Mouse (Mus musculus) liver, embryonic 14.5 days (tissue): ENCODE measurements around the gene Kpna2. TPM values are rescaled to one million over a fixed set of nuclear protein-coding genes. Genes with fewer than 3 reads are reported as not detected.

Experiments used
- ATAC-seq: fragments of 200-750 bp; cut with Nextera tagmentation; 2 replicates; pipeline ENCODE4 v1.8.0; 2017; ENCODE audit warnings: moderate number of reproducible peaks, mild to moderate bottlenecking, moderate library complexity; ENCODE audit not compliant: insufficient read depth
- DNase-seq, 3 experiments: peaks; one replicate each; pipeline ENCODE4 v3.0.0-alpha.2; 2012 to 2013; ENCODE audit warnings: low read depth in 3 of 3, low spot score in 3 of 3
- H3K27ac ChIP-seq: fragments of 300-500 bp; sonication (generic); 2 replicates; pipeline ENCODE4 v1.5.1; 2014; ENCODE audit warnings: moderate library complexity, mild to moderate bottlenecking, control low read depth, inconsistent platforms
- H3K27me3 ChIP-seq: fragments of 300-500 bp; sonication (generic); 2 replicates; pipeline ENCODE4 v1.6.1; 2014; ENCODE audit warnings: mild to moderate bottlenecking, low read length, moderate library complexity; ENCODE audit not compliant: control insufficient read depth, insufficient read depth
- H3K36me3 ChIP-seq: fragments of 300-500 bp; sonication (generic); replicated peaks from 2 replicates; pipeline ENCODE4 v1.6.1; 2014; ENCODE audit warnings: low read depth; ENCODE audit not compliant: control insufficient read depth, insufficient read depth
- H3K4me1 ChIP-seq, 2 experiments: fragments of 200-500 bp in 1 of 2; fragments of 300-500 bp in 1 of 2; sonication (generic) in 1 of 2; replicated peaks; 2 replicates each; pipeline ENCODE4 v1.6.1; 2012 to 2014; ENCODE audit warnings: antibody characterized with exemption in 1 of 2, inconsistent platforms in 1 of 2, low read length in 1 of 2; ENCODE audit not compliant: control insufficient read depth in 2 of 2, insufficient read depth in 2 of 2
- H3K4me2 ChIP-seq: fragments of 300-500 bp; sonication (generic); 2 replicates; pipeline ENCODE4 v1.6.1; 2014; ENCODE audit warnings: low read depth, mild to moderate bottlenecking, control low read depth, moderate library complexity
- H3K4me3 ChIP-seq, 2 experiments: fragments of 200-500 bp in 1 of 2; fragments of 300-500 bp in 1 of 2; sonication (generic) in 1 of 2; 2 replicates each; pipeline ENCODE4 v1.5.1; 2012 to 2014; ENCODE audit warnings: low read depth in 2 of 2, low read length in 2 of 2, mild to moderate bottlenecking in 2 of 2, control low read depth in 1 of 2, inconsistent platforms in 1 of 2, moderate library complexity in 1 of 2; ENCODE audit not compliant: insufficient read depth in 1 of 2
- H3K9ac ChIP-seq: fragments of 300-500 bp; sonication (generic); replicated peaks from 2 replicates; pipeline ENCODE4 v1.6.1; 2014; ENCODE audit warnings: mild to moderate bottlenecking, control low read depth, moderate library complexity
- H3K9me3 ChIP-seq: fragments of 300-500 bp; sonication (generic); 2 replicates; pipeline ENCODE4 v1.6.1; 2016; ENCODE audit warnings: low read length, mixed read lengths; ENCODE audit not compliant: control insufficient read depth
- CTCF ChIP-seq: IDR thresholded peaks from 2 replicates; pipeline ENCODE4 v1.5.1; 2016; ENCODE audit warnings: antibody characterized with exemption, low read depth, control low read depth
- EP300 ChIP-seq: IDR thresholded peaks from 2 replicates; pipeline ENCODE4 v1.6.1; 2016; ENCODE audit warnings: antibody characterized with exemption, low read depth
- WGBS: fragments of 180-500 bp; shearing (Covaris S2); extraction: QIAGEN DNeasy Blood & Tissue Kit; methylation state at CpG from one replicate; pipeline ENCODE4 v1.1.7; 2014; ENCODE audit not compliant: insufficient replicate concordance; 5-methylcytosine and 5-hydroxymethylcytosine counted together
- polyA plus RNA-seq, 2 experiments: library from polyadenylated mRNA; depleted of rRNA in 1 of 2; stranded (reverse) in 1 of 2; unstranded in 1 of 2; fragments of >200 nt; fragmentation: Nextera tagmentation in 1 of 2; extraction: Ambion mirVana in 1 of 2; gene quantifications; 2 replicates each; pipeline versions ENCODE4 v1.2.1 to v1.2.3; 2012 to 2014

Kpna2 gene
- polyA plus RNA-seq, 2 experiments = 158 to 277 TPM

- no peak overlapping the region for H3K9ac ChIP-seq
- no peaks in the 10 kb centered on the region for H3K9me3 ChIP-seq
- no peaks in the 10 kb centered on the region for H3K36me3 ChIP-seq
- 45% methylated on average over 19 of the region's 19 CpGs for WGBS
- TF ChIP-seq EP300 (no peak), CTCF (no peak)
- no peak for ATAC-seq
- H3K4me2 ChIP-seq = no peak overlapping the region
- peaks cover 0 to 12% of the 10 kb centered on the region in 2 experiments; a peak in 2 of 4 replicates for H3K4me1 ChIP-seq
- no peak overlapping the region for H3K27ac ChIP-seq
- H3K4me3 ChIP-seq = no peak overlapping the region
- DNase-seq = no peak
- H3K27me3 ChIP-seq = peaks cover 26% of the 10 kb centered on the region
Observed at GRCm38 (mm10) chr11:107029536-107029935, 30.2 kb upstream of the Kpna2 start.

- DNase-seq (no peak), ATAC-seq (no peak)
- Histone ChIP-seq H3K9ac (no peak overlapping the region; the same call in 1 of the 2 replicates), H3K9me3 (no peaks in the 10 kb centered on the region), H3K27me3 (peaks cover 33% of the 10 kb centered on the region), H3K36me3 (no peaks in the 10 kb centered on the region), H3K4me2 (peak overlapping the region; percentile 71), H3K27ac (no peak overlapping the region), H3K4me3 (peak overlapping the region; percentile 59 to 63), H3K4me1 (peaks cover 0 to 12% of the 10 kb centered on the region in 2 experiments; a peak in 2 of 4 replicates)
- TF ChIP-seq EP300 = no peak
- WGBS = 78% methylated on average over 6 of the region's 6 CpGs
Observed at GRCm38 (mm10) chr11:107028754-107029153, 29.4 kb upstream of the Kpna2 start.

- peak overlapping the region; percentile 71 for H3K4me2 ChIP-seq
- peak overlapping the region; percentile 28; the same call in 1 of the 2 replicates for H3K27ac ChIP-seq
- TF ChIP-seq CTCF (no peak), EP300 (no peak)
- DNase-seq = no peak
- no peaks in the 10 kb centered on the region for H3K36me3 ChIP-seq
- peaks cover 33% of the 10 kb centered on the region for H3K27me3 ChIP-seq
- H3K4me3 ChIP-seq = peak overlapping the region; percentile 59 to 63
- 6% methylated on average over 29 of the region's 29 CpGs for WGBS
- peaks cover 0 to 12% of the 10 kb centered on the region in 2 experiments; a peak in 2 of 4 replicates for H3K4me1 ChIP-seq
- no peaks in the 10 kb centered on the region for H3K9me3 ChIP-seq
- peak overlapping the region; percentile 53 for H3K9ac ChIP-seq
- ATAC-seq = peak; percentile 24; the same call in 1 of the 2 replicates
Observed at GRCm38 (mm10) chr11:107028275-107028618, 28.9 kb upstream of the Kpna2 start.

DNA sequence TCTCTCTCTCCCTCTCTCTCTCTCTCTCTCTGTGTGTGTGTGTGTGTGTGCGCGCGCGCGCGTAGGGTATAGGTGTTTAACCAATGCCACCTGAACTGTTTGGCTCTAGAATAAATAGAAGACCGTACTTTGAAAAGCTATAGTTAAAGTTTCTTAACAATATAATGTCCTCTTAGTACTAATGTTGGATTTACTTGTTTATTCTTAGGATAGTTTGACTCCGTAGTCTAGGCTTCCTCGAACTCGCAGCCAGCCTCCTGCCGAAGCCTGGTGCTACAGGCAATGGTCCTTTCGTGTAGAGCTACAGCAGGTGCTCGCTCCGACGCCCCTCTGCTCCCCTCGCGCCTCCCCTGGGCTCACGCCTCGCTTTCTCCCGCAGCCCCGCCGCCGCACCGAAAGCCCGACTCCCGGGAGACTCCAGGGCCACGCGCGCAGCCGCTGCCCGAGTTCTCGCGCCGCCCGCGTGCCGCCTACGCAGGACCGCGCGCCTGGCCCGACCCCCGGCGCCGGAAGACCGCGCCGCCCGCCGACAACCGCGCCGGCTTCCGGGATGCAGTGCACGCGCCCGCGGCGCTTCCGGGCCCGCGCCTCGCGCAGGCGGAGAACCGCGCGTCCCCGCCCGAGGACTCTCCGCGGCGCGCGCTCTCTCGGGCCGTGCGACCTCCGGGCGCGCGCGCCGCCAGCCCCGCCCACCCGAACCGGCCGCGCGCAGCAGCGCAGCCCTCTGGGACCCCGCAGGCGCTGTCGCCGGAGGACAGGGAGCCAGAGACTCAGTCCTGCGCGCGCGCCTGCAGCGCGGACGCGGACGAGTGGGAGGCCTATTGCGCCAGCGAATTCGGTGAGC, 28.3 kb upstream of the Kpna2 start:
- H3K9ac ChIP-seq = peak overlapping the region; percentile 66
- TF ChIP-seq EP300 (no peak), CTCF (no peak)
- peak; percentile 93 for ATAC-seq
- WGBS = under 1% methylated on average over 107 of the region's 107 CpGs
- H3K27ac ChIP-seq = peak overlapping the region; percentile 28; the same call in 1 of the 2 replicates
- no peaks in the 10 kb centered on the region for H3K9me3 ChIP-seq
- peak; percentile 69 to 72 (median 71) for DNase-seq
- H3K27me3 ChIP-seq = peaks cover 33% of the 10 kb centered on the region
- H3K4me3 ChIP-seq = peak overlapping the region; percentile 59 to 63
- H3K36me3 ChIP-seq = no peaks in the 10 kb centered on the region
- H3K4me2 ChIP-seq = peak overlapping the region; percentile 71
- H3K4me1 ChIP-seq = peaks cover 0 to 12% of the 10 kb centered on the region in 2 experiments; a peak in 2 of 4 replicates
